Mouse (Mus musculus) spleen, adult 2 months (tissue): Measurements from ENCODE around the gene Gpr37l1. TPM values are rescaled to one million over a fixed set of nuclear protein-coding genes. Genes with fewer than 3 reads are reported as not detected.

Experiments
- DNase-seq, 2 experiments: peaks; one replicate each; pipeline versions ENCODE4 v3.0.0 to v3.0.0-alpha.2; 2012 to 2021; ENCODE audit warnings: low spot score in 2 of 2, low read depth in 1 of 2
- H3K27ac ChIP-seq: fragments of 200-500 bp; 2 replicates; pipeline ENCODE4 v1.5.1; 2012; ENCODE audit warnings: low read length, inconsistent platforms; ENCODE audit not compliant: insufficient read depth
- H3K27me3 ChIP-seq: fragments of 200-500 bp; 2 replicates; pipeline ENCODE4 v1.6.1; 2012; ENCODE audit warnings: mild to moderate bottlenecking, moderate library complexity, low read length, inconsistent platforms; ENCODE audit not compliant: control insufficient read depth, insufficient read depth
- H3K36me3 ChIP-seq: fragments of 200-500 bp; 2 replicates; pipeline ENCODE4 v1.6.1; 2012; ENCODE audit warnings: mild to moderate bottlenecking, low read length, inconsistent platforms; ENCODE audit not compliant: control insufficient read depth, insufficient read depth
- H3K4me1 ChIP-seq: fragments of 200-500 bp; 2 replicates; pipeline ENCODE4 v1.6.1; 2011; ENCODE audit warnings: inconsistent platforms; ENCODE audit not compliant: control insufficient read depth, insufficient read depth, insufficient read length
- H3K4me3 ChIP-seq: fragments of 200-500 bp; 2 replicates; pipeline ENCODE4 v1.5.1; 2011; ENCODE audit warnings: mild to moderate bottlenecking, inconsistent platforms; ENCODE audit not compliant: insufficient read depth, insufficient read length; ENCODE audit errors: extremely low read depth
- CTCF ChIP-seq: fragments of 200-500 bp; IDR thresholded peaks from 2 replicates; pipeline ENCODE4 v1.5.1; 2011; ENCODE audit warnings: mild to moderate bottlenecking, inconsistent platforms; ENCODE audit not compliant: insufficient read depth, insufficient read length, insufficient replicate concordance; ENCODE audit errors: extremely low read depth
- POLR2A ChIP-seq: fragments of 200-500 bp; IDR thresholded peaks from 2 replicates; pipeline ENCODE4 v1.6.1; 2011; ENCODE audit warnings: low read depth, low read length, inconsistent platforms
- WGBS: fragments of 180-500 bp; shearing (Covaris S2); methylation state at CpG from one replicate; pipeline ENCODE4 v1.1.7; 2018; 5-methylcytosine and 5-hydroxymethylcytosine counted together
- polyA plus RNA-seq: library from polyadenylated mRNA; depleted of rRNA; stranded (reverse); fragments of >200 nt; gene quantifications from 2 replicates; pipeline ENCODE4 v1.2.3, GENCODE M21; 2012

The Gpr37l1 gene
- polyA plus RNA-seq, 1 experiment: 0.16 TPM

DNA sequence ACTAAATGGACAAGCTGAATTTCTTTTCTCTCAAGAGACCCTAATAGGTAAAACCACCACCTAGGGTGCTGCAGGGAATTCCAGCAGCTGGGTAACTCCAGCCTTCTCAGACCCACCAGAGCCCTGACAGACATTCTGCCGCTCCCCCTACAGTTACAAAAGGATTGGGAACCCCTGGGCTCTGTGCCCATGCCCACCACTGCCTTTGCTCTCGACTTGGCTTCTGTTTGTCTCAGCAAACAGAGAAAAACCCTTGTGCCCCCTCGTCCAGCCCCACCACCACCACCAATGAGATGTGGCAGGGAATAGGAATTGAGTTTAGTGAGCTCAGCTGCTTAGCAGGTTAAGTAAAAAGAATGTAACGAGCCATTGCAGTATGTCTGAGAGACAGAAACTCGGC is 18.5 kb downstream of the Gpr37l1 start:
- Histone ChIP-seq H3K27me3 (no peaks in the 10 kb centered on the region), H3K4me3 (no peak overlapping the region), H3K4me1 (peaks cover 9% of the 10 kb centered on the region; the same call in 1 of the 2 replicates), H3K27ac (no peak overlapping the region), H3K36me3 (peaks cover 7% of the 10 kb centered on the region)
- TF ChIP-seq CTCF (no peak), POLR2A (no peak)
- DNase-seq: no peak
- 78% methylated on average over 5 of the region's 5 CpGs for WGBS

DNA sequence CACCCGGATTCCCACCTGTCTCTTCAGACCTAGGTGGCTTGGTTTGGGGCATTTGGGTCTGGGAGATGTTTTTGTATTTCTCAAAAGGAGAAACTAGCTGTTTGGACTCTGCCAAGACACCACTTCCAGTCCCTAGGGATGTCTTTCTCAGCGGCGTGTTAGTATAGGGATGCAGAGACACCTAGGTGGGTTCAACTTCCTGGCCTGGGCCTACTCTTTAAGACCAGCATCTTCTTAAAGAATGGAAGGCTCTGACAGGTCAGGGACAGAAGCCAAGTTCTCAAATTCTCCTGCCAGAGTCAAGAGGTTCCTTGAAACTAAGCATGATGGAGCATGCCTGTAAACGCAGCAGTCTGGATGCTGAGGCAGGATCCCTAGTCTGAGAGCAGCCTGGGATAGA is 19.0 kb downstream of the Gpr37l1 start:
- H3K27me3 ChIP-seq: no peaks in the 10 kb centered on the region
- 67% methylated on average over 4 of the region's 4 CpGs for WGBS
- TF ChIP-seq CTCF (no peak), POLR2A (no peak)
- peaks cover 9% of the 10 kb centered on the region for H3K36me3 ChIP-seq
- no peak for DNase-seq
- peaks cover 12% of the 10 kb centered on the region; the same call in 1 of the 2 replicates for H3K4me1 ChIP-seq
- H3K4me3 ChIP-seq: peak overlapping the region; percentile 91; the same call in 1 of the 2 replicates
- H3K27ac ChIP-seq: peak overlapping the region; percentile 8; the same call in 1 of the 2 replicates

DNA sequence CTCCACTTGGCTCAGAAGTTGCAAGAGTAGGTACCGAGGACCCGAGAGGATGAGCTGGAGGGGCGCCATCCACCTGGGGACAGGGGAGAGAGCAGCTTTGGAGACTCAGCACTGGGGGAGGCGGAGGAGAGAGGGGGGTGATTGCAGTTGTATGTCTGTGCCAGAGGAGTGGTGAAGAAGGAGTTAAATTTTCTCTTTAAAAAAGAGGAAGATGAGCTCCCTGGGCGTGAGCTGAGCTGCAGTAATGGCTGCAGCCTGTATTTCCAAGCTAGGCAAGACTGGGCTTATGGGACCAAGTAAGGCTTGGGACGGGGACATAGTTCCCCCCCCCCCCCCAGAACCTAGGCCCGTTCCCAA is 19.8 kb downstream of the Gpr37l1 start:
- Histone ChIP-seq H3K36me3 (peaks cover 14% of the 10 kb centered on the region), H3K4me3 (peak overlapping the region; percentile 91), H3K27ac (peak overlapping the region; percentile 90), H3K27me3 (no peaks in the 10 kb centered on the region), H3K4me1 (peaks cover 12% of the 10 kb centered on the region; the same call in 1 of the 2 replicates)
- TF ChIP-seq CTCF (no peak), POLR2A (no peak; the same call in 1 of the 2 replicates)
- DNase-seq: peak in 1 of 2 experiments; percentile 41
- 6% methylated on average over 7 of the region's 7 CpGs for WGBS

DNA sequence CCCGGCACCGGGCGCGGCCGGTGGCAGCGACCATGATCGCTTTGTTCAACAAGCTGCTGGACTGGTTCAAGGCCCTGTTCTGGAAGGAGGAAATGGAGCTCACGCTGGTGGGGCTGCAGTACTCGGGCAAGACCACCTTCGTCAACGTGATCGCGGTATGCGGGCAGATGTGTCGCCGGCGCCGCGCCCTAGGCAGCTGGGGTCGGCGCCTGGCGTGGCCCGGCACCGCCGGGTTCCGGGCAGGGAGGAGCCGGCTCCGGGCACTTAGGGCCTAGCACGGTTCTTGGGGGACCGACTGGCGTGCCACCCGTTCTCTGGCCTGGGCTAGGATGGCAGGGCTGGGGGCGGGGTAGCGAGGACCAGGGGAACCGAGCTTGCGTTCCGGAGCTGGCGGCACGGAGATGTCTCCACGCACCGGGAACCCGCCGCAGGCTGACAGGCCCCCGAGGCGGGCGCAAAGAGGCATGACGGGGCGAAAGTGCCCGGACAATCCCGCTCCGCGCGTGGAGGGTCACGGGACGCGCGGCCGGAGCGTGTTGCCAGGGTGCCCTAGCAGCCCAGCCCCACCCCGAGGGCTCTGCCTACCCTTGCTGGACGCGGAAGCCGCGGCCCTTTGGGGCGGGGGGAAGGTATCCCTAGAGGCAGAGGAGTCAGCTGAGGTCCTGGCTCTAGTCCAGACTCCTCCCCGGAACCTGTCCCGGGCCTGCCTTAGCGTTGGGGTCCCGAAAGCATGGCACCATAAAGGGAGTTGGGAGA is 20.4 kb downstream of the Gpr37l1 start:
- peaks cover 9% of the 10 kb centered on the region for H3K36me3 ChIP-seq
- no peak for TF ChIP-seq CTCF
- no peak; the same call in 1 of the 2 replicates for TF ChIP-seq POLR2A
- under 1% methylated on average over 68 of the region's 69 CpGs for WGBS
- peak overlapping the region; percentile 91 for H3K4me3 ChIP-seq
- H3K27me3 ChIP-seq: no peaks in the 10 kb centered on the region
- H3K4me1 ChIP-seq: peaks cover 12% of the 10 kb centered on the region; the same call in 1 of the 2 replicates
- peak overlapping the region; percentile 90 for H3K27ac ChIP-seq
- DNase-seq: peak; percentile 40 to 78

DNA sequence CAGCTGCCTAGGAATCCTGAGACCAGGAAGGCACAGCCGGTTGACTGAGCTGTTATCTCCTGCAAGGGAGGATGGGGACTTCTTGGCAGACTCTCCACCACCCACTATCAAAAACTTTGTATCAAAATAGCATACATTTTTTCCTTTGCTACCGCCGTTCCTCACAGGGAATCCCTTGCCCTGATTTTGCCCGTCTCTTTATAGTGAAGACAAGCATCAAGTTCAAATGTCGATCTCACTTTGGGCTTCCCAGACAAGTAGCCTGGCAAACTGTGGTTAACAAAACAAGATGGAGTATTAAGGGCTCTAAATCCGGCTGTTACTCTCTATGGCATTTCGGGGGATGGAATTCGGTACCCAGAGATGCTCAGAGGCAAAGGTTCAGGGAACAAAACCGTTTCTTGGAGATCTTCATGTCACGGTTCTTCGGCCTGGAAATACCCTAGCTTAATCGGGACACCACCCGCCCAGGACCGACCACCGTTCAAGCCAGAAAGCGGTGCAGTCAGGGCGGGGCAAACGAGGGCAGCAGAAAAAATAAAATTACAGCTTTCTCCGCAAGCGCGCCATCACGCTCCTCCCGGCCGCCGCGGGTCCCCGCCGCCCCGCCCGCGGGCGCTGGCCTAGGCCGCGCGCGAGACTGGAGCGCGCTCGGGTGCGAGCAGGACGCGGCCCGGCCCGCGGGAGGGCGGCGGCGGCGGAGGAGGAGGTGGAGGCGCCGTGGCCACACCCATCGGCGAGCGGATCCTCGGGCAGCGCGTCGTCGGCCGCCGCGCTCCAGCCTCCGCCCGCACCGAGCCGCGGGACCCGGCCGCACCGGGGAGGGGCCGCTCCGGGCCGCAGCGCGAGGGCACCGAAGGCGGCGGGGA is 21.2 kb downstream of the Gpr37l1 start, which contains the start of gene Arl8a:
TSS of gene Arl8a (plus strand) at position 748 of the 869 bp plus-strand sequence.
- H3K27ac ChIP-seq: peak within 1 kb of the TSS; percentile 90
- DNase-seq: peak; percentile 42 to 86
- H3K4me3 ChIP-seq: peak within 1 kb of the TSS; percentile 91
- WGBS: 4% methylated on average over 78 of the region's 78 CpGs
- peaks cover 12% of the 10 kb centered on the region; the same call in 1 of the 2 replicates for H3K4me1 ChIP-seq
- peaks cover 9% of the 10 kb centered on the region for H3K36me3 ChIP-seq
- TF ChIP-seq CTCF (no peak), POLR2A (no peak)
- no peaks in the 10 kb centered on the region for H3K27me3 ChIP-seq

DNA sequence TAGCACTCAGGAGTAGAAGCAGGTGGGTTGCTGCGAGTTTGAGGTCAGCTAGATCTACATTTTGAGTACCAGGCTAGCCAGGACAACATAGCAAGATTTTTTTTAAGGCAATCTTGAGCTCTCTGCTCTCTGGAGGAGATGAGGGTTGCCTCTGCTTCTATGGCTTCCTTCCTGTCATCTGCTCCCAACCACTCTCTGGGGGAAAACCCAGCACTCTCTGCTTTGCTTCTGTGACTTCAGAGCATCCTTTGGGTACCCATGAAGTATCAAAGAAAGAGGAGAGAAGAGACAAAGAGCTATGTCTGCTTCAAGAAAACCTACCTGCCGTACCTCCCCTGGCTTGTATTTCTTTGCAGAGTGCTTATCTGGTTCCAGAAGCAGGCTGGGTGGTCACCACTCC is 23.5 kb downstream of the Gpr37l1 start:
- no peak overlapping the region for H3K27ac ChIP-seq
- peaks cover 12% of the 10 kb centered on the region; the same call in 1 of the 2 replicates for H3K4me1 ChIP-seq

More for the DNA sequence above, 23.5 kb downstream of the Gpr37l1 start:
- Histone ChIP-seq H3K36me3 (peaks cover 12% of the 10 kb centered on the region), H3K4me3 (no peak overlapping the region), H3K27me3 (no peaks in the 10 kb centered on the region)
- TF ChIP-seq POLR2A (no peak), CTCF (no peak)
- 91% methylated on average over 2 of the region's 2 CpGs for WGBS
- DNase-seq: no peak
